Mouse (Mus musculus): ENCODE measurements at regions not wholly inside any gene's neighbourhood (a gene's known extent, or its start where the extent isn't known, plus 50 kb on each side); places are given as distances from the start of the nearest gene placed in this dataset.

DNA sequence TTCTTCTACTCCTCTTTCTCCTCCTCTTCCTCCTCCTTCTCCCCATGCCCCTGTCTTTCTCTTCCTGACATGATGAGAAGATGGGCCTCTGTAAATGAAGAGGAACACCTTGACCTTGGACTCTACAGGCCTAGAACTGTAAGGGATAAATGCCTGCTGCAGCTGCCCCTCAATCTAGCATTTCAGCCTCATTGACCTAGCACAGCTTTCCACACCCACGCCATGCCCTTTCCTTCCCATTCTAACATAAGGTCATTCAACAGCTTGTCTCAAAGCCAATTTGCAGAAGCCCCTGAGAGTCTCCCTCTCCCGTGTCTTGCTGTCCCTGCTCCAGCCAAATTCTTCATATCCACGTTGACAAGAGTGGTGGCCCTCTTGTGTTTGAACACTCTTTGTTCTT, 63.8 kb upstream of the Dscam start:
- TF ChIP-seq EP300 (IDR thresholded peaks at IDR 0.05; ENCODE audit: insufficient read depth, low read depth, low read length) (no peak), CTCF (IDR thresholded peaks at IDR 0.05) (no peak)

Data from heart, adult 2 months (tissue).